Mouse (Mus musculus) central nervous system, embryonic 11.5 days (tissue): ENCODE results near the gene Zfp81. TPM values are rescaled to one million over a fixed set of nuclear protein-coding genes. Genes with fewer than 3 reads are reported as not detected.

Experiments used
- polyA plus RNA-seq: library from polyadenylated mRNA; depleted of rRNA; stranded (reverse); fragments of >200 nt; gene quantifications from 2 replicates; pipeline ENCODE4 v1.2.3, GENCODE M21; 2012; rRNA removed

The Zfp81 gene
- polyA plus RNA-seq, result 9.0 and 14.6 TPM in 2 replicates

GRCm38 (mm10) chr17:33358411-33359384 is at the start of gene Zfp81:
Zfp81 (minus strand) TSS chr17:33358878.

GRCm38 (mm10) chr17:33394182-33395034 is 35.7 kb upstream of the Zfp81 start, which contains the start of gene Zfp101:
Zfp101 (minus strand) TSS chr17:33394641.

GRCm38 (mm10) chr17:33289039-33289875 is 69.4 kb downstream of the Zfp81 start, which contains the start of gene Zfp955b:
Zfp955b (plus strand) TSS chr17:33289544.

Other genes with a start within 250 kb of the Zfp81 start
- gene Morc2b, start 219.2 kb downstream of the Zfp81 start, polyA plus RNA-seq, result 0.05 and 0.12 TPM in 2 replicates
- gene Olfr55, start 190.4 kb downstream of the Zfp81 start, polyA plus RNA-seq, result not detected in 2 replicates
- gene Olfr239, start 167.6 kb downstream of the Zfp81 start, polyA plus RNA-seq, result not detected in 2 replicates
- 0.10 and 0.21 TPM in 2 replicates for gene Olfr1564, start 137.2 kb downstream of the Zfp81 start, polyA plus RNA-seq
- gene Zfp955a, start 103.7 kb downstream of the Zfp81 start, polyA plus RNA-seq, result 5.9 and 10.5 TPM in 2 replicates
- not detected in 2 replicates for gene Olfr63, start 94.2 kb downstream of the Zfp81 start, polyA plus RNA-seq
- gene Zfp955b, start 69.3 kb downstream of the Zfp81 start, polyA plus RNA-seq, result 6.5 and 9.6 TPM in 2 replicates
- gene Zfp101, start 35.8 kb upstream of the Zfp81 start, polyA plus RNA-seq, result 39.9 and 48.7 TPM in 2 replicates
- gene Actl9, start 74.0 kb upstream of the Zfp81 start, polyA plus RNA-seq, result 0.05 TPM in 1 of 2 replicates, not detected in the other
- gene Adamts10, start 165.3 kb upstream of the Zfp81 start, polyA plus RNA-seq, result 78.9 and 124 TPM in 2 replicates
- 1.7 TPM in 2 replicates for gene Myo1f, start 196.8 kb upstream of the Zfp81 start, polyA plus RNA-seq